Mouse (Mus musculus): Measurements from ENCODE around the gene Gcm1.

Gene Gcm1

GRCm38 (mm10) chr9:78051677-78052076 is at the start of gene Gcm1:
Gene Gcm1, plus strand, starts transcription at chr9:78051924.
- DNase-seq (ENCODE audit: low read depth, low spot score): no peak

DNA sequence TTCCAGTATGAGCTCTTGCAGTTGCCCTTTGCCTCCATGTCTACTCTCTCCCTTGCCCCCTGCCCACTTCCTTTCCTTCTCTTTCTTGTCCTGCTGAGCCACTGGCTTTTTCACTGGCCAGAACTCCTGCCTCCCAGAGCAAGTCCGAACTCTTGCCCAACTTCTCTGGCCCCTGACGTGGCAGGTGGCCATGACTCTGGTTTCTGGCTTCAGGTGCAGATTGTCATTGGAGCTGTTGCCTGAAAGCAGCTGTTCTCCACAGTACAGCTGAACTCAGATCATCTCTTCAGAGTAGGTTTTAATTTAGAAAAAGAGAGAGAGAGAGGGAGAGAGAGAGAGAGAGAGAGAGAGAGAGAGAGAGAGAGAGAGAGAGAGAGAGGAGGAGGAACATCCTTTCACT is 48.4 kb upstream of the Gcm1 start:
- no peak for DNase-seq (ENCODE audit: low read depth, low spot score)

- DNase-seq (ENCODE audit: low read depth, low spot score): no peak
Measured at GRCm38 (mm10) chr9:78005481-78005880, 46.2 kb upstream of the Gcm1 start.

DNA sequence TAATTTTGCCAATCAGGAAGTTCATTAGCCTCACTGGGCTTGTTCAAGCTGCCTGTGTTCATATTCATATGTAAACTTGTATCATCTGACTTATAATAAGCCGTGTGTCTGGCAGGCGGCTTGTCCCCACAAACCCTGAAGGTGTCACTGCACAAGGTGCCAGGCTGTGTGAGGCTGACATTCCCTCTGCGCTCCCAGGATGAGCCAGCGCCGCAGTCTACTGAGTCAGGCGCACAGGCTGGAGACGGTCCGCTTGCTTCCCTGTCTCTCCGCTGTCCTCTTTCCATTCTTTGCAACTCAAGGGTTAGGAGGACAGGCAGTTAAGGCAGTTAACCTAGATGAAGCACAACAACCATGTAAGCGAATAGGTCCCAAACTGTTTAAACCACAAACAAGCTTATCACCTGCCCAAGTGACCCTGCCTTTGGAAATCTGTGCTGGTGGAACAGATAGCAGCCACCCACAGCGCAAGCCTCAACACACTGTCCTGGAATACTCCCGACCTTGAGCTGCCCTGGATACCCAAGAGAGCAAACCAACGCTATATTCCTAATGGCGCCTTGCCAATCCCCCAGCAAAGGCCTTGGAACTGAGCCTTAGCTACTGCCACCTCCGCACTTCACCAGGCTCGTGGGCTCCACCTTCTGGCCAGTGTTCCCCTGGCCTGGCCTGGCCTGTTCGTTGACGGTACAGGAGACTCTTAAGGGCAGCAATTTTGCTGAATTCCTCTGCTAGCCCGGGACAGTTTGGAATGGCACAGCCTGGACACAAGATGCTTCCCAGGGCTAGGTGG is 45.3 kb upstream of the Gcm1 start:
- peak; percentile 54 for DNase-seq (ENCODE audit: low read depth, low spot score)

DNA sequence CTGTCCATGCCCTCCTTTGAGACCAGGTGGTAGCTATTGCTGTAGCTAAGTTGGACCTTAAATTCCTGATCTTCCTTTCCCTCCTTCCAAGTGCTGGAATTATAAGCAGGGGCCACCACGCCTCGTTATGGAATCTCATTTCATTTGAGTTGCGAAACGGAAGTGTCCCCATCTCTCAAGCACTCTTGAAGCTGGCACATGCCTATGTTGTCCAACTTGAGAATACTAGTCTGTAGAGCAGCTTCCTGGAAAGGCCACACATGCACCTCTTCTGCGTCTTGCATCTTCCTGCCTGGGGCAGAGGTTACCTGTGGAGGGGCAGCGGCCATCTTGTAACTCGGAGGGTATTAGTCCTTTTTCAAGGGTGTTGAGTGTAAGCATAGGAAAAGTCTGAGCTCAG is 42.3 kb upstream of the Gcm1 start:
- DNase-seq (ENCODE audit: low read depth, low spot score): no peak

GRCm38 (mm10) chr9:78010187-78010586 is 41.5 kb upstream of the Gcm1 start:
- DNase-seq (ENCODE audit: low read depth, low spot score): no peak

DNA sequence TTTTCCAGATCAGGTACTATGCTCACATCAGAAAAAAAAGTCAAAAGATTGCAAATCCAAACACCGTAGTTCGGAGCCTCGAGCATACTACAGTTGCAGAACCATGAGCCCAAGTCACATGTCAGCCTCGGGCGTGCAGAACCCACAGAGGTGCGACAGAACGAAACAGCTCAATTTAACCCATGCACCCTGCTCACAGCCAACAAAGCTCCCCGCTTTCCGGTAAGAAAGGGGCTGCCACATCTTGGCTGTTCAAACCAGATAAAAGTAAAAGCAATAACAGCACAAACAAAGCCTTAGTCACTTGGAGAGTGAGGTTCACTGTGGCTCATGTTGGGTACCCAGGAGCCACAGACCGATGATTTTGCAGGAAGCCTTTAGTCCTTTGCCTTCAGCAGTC is 41.0 kb upstream of the Gcm1 start:
- no peak for DNase-seq (ENCODE audit: low read depth, low spot score)

DNA sequence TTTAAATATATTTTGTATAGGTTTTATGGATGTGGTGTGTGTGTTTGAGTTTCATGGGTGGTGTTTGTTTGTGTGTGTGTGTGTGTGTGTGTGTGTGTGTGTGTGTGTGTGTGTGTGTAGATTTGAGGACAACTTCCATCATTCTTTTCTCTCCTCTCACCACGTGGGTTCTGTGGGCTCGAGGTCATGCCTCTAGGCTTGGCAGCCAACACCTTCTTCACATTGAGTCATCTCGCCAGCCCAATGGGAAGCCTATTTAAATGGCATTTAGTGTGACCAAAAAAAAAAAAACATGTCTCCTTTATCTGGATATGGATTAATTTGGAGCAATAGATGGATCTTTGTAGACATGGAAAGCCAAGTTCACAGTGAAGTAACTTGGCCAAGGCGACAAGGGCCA is 39.7 kb upstream of the Gcm1 start:
- no peak for DNase-seq (ENCODE audit: low read depth, low spot score)

DNA sequence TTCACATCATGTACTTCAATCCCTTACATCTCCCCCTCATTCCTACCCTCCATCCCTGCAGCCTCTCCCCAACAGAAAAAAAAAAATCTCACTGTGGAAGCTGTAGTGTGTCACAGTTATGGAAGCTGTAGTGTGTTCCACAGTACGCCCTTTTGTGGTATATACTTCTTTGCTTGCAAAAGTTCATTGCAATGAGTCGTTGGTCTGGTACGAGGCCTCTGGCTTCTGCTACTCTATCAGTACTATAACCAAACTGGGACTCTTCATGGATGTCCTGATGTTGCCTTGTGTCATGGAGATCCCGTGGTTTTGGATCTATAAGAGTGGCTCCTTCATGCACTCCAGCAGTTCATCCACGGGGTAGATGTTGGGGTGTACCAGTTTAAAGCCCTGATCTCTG is 39.0 kb upstream of the Gcm1 start:
- DNase-seq (ENCODE audit: low read depth, low spot score): no peak

GRCm38 (mm10) chr9:78013813-78014212 is 37.9 kb upstream of the Gcm1 start:
- DNase-seq (ENCODE audit: low read depth, low spot score): no peak

DNA sequence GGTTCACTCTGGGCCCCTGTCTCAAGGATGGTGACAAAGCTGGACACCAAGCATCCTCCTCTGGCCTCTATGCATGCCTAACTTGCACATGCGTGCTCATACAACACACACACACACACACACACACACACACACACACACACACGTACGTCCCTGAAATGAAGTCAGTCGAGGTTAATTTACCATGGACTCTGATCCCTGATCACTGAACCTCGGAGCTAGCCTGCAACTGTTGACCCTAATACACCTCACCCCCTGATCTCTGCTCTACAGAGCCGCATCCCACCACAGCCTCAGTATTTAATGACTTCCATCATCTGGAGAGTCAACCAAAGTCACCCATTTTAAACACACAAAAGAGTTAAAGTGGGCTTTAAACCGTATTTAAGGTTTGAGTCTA is 35.9 kb upstream of the Gcm1 start:
- DNase-seq (ENCODE audit: low read depth, low spot score): no peak

- DNase-seq (ENCODE audit: low read depth, low spot score): no peak
Measured at GRCm38 (mm10) chr9:78016288-78016687, 35.4 kb upstream of the Gcm1 start.

GRCm38 (mm10) chr9:78021256-78021655 is 30.5 kb upstream of the Gcm1 start:
- no peak for DNase-seq (ENCODE audit: low read depth, low spot score)

DNA sequence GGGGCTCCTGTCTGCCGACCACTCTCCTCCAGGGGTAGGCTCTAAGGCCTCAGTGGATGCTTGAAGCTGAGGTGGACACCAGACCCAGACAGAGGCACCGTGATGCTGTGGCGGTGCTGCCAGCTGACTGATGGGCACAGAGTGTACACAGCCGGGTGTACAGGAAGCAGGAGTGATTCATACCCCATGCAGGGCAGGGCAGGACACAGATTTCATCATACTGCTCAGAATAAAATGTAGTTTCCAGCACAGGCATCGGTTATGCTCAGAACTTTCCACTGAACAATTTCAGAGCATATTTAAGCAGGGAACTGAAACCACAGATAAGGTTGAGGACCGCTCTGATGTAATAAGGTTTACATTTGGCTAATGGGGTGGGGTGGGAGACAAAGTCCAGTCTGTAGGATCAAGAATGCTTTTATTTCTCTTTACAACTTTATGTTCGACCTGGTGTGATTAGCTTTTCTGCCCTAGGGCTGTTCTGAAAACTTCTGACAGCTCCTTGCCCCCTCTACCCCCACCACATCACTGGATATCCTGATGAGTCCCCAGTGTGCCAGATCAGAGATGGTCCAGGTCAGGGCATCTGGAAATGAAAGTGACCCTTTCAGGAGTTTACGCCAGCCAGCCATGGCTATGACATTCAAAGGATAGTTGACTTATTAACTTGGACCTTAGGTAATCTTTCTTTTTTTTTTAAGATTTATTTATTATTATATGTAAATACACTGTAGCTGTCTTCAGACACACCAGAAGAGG is 29.4 kb upstream of the Gcm1 start:
- peak; percentile 21 for DNase-seq (ENCODE audit: low read depth, low spot score)

- DNase-seq (ENCODE audit: low read depth, low spot score): no peak
Measured at GRCm38 (mm10) chr9:78024823-78025222, 26.9 kb upstream of the Gcm1 start.

- DNase-seq (ENCODE audit: low read depth, low spot score): no peak
Measured at GRCm38 (mm10) chr9:78027099-78027498, 24.6 kb upstream of the Gcm1 start.

GRCm38 (mm10) chr9:78030835-78031456 is 20.8 kb upstream of the Gcm1 start:
- no peak for DNase-seq (ENCODE audit: low read depth, low spot score)

GRCm38 (mm10) chr9:78032930-78033329 is 18.8 kb upstream of the Gcm1 start:
- DNase-seq (ENCODE audit: low read depth, low spot score): no peak

DNA sequence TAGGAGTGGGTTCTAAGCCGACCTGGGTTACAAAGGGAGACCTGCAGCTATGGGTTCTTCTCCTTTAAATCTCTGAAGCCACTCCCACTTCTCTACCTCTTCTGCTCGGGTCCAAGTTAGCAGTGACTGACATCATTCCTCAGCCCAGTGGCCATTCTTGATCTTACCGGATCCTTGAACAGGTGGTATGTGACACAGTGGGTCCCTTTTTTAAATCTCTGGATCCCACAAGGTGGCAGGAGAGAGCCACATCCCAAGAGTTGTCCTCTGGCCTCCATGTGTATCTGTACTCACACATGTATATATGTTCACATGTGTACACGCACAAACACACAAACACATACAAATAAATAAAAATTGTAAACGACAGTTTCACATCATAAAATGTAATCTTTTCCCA is 16.4 kb upstream of the Gcm1 start:
- DNase-seq (ENCODE audit: low read depth, low spot score): no peak

DNA sequence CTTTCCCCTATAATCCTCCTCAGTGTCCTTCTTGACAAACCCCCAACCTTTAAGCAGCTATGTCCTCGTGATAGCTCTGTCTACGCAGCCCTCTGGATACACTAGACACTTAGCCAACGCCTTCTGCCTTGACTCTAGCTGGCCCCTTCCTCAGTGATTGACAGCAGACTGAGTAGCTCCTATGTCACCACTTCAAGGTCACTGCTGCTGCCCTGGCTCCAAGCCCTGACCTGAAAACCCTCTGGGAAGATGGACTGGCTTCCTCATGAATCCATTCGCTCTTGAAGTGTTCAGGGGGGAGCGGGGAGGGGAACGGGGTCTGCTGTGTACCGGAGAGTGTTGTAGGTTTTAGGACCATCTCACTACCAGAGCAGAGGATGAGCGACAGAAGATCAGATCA is 15.9 kb upstream of the Gcm1 start:
- no peak for DNase-seq (ENCODE audit: low read depth, low spot score)

GRCm38 (mm10) chr9:78038755-78039489 is 12.8 kb upstream of the Gcm1 start:
- DNase-seq (ENCODE audit: low read depth, low spot score): peak; percentile 76

DNA sequence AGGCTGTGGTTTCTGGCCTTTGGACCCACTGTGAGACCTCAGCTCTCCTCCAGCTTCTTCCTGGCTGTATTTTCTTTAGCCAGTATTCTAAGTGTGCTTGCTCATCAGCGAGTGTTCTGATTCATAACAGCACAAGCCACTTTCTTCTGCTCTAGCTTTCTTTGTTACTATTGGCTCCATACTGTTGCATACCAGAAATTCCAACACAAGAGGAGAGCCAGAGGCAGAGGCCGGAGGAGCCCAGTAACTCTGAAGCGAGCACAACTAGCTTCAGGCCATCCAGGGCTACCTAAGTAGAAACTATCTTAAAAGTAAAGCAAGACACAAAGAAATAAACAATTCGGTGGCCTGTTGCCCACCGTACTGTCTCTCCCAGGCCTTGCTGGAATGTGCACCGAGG is 6.6 kb upstream of the Gcm1 start:
- DNase-seq (ENCODE audit: low read depth, low spot score): no peak
